Mouse (Mus musculus): ENCODE measurements around the gene Ndufa11. TPM values are rescaled to one million over a fixed set of nuclear protein-coding genes. Genes with fewer than 3 reads are reported as not detected.
A peak's percentile ranks its signal among the peaks of the same experiment; 100 is the strongest.

Gene Ndufa11
- polyA plus RNA-seq, 1 experiment from 2014 or later, result 323 TPM

DNA sequence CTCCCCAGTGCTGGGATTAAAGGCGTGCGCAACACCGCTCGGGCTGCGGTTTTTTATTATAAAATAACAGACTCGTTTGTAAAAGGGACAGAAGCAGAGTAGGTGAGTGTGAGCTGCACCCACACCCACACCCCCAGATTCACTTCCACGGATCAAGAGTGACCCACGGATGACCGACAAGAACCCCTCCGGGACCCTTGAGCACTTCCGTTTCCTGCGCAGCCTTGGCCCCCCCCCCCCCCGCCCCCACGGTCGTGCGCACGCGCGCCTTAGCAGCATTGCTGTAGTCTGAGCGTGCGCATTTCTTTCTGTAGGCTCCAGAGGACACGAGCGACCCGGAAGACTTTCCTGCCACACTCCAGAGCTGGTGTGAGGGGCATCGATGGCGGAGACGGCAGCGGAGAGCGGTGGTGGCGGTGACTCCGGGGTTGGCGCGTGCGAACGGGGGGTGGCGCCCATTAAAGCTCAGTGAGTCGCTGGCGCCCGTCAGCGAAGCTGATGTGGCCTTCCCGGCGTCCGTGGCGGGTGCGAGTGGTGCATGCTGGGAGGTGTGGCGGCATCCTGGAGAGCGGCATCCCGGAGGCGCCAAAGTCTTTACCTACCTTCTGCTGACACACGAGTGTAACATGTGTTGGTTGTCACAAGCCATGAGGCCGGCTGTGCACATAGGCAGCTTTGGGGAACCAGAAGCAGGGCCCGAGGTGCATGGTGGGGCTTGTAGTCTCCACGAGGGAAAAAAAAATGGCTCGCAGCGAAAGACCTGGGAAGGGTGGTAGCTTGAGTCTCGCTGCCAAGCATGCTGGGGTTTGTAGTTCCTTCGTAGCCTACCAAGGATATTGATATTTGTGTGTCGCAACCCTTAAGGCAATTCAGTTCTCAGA lies 47.1 kb downstream of the Ndufa11 start, which contains the start of gene Dus3l:
TSS of gene Dus3l (plus strand) at position 284 of the 881 bp plus-strand sequence.
- peak; percentile 79 for ATAC-seq (ENCODE audit: low FRiP score)
- no peaks in the 10 kb centered on the region for H3K9me3 ChIP-seq
- 2% methylated on average over 58 of the region's 58 CpGs for WGBS
- H3K27ac ChIP-seq, result peak within 1 kb of the TSS; percentile 96
- H3K4me3 ChIP-seq (replicated peaks), result peak within 1 kb of the TSS; percentile 76
- H3K4me1 ChIP-seq, result peaks cover 23% of the 10 kb centered on the region
- peak within 1 kb of the TSS; percentile 75 for H3K9ac ChIP-seq
- H3K27me3 ChIP-seq, result peaks cover 19% of the 10 kb centered on the region
- peaks cover 33% of the 10 kb centered on the region for H3K36me3 ChIP-seq (replicated peaks)
- peak within 1 kb of the TSS; percentile 77 for H3K4me2 ChIP-seq

DNA sequence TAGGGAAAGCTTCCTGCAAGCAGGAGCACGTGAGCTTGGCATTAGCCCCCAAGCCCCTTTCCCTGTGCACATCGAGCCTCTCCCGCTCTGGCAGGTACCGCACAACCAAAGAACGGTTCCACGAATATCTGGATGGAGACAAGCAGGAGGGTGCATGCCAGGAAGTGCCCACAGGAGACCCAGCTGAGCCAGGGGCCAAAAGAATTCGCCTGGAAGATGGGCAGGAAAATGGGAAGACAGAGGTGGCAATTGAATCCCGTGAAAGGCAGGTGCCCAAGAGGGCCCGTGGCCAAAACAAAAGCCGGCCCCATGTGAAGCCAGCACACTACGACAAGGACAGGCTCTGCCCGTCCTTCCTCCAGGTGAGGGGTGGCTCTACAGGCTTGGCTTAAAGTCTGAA lies 47.9 kb downstream of the Ndufa11 start:
- Histone ChIP-seq H3K27ac (peak overlapping the region; percentile 96), H3K36me3 (replicated peaks) (peaks cover 39% of the 10 kb centered on the region), H3K4me2 (peak overlapping the region; percentile 77), H3K4me1 (peaks cover 23% of the 10 kb centered on the region), H3K9me3 (no peaks in the 10 kb centered on the region), H3K9ac (peak overlapping the region; percentile 75), H3K27me3 (peaks cover 12% of the 10 kb centered on the region), H3K4me3 (replicated peaks) (peak overlapping the region; percentile 76)
- WGBS, result 50% methylated on average over 12 of the region's 12 CpGs
- ATAC-seq (ENCODE audit: low FRiP score), result peak; percentile 12; the same call in 1 of the 2 replicates

DNA sequence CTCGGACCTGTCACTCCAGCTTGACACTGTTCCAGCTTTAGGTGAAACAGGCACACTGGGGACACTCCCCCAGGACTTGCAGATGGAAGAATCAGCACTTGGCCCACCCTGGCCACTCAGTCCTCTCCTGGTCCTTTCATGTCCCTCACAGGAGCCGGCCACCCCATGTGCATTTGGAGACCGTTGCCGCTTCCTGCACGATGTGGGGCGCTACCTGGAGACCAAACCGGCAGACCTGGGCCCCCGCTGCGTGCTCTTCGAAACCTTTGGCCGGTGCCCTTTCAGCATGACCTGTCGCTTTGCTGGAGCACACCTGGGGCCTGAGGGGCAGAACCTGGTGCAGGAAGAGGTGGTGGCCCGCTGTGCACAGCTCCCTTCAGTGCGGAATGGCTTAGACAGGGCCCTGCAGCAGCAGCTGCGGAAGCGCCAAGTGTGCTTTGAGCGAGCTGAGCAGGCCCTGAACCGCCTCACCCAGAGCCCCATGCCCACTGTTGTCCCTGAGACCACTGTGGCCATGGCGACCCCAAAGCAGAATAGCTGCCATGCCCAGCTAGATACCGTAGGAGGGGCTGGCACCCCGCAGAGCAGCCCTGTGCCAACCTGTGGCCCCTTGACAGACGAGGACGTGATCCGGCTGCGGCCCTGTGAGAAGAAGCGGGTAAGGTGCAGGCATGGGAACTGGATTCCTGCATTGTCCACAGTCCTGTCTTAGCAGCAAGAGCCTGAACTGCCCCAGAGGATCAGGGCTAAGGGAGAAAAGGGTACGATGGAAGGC lies 49.3 kb downstream of the Ndufa11 start:
- no peak overlapping the region for H3K27ac ChIP-seq
- no peaks in the 10 kb centered on the region for H3K9me3 ChIP-seq
- H3K4me3 ChIP-seq (replicated peaks), result no peak overlapping the region
- peaks cover 18% of the 10 kb centered on the region for H3K4me1 ChIP-seq
- H3K4me2 ChIP-seq, result no peak overlapping the region
- H3K36me3 ChIP-seq (replicated peaks), result peaks cover 48% of the 10 kb centered on the region
- 95% methylated on average over 27 of the region's 27 CpGs for WGBS
- H3K27me3 ChIP-seq, result no peaks in the 10 kb centered on the region
- ATAC-seq (ENCODE audit: low FRiP score), result no peak
- no peak overlapping the region for H3K9ac ChIP-seq

DNA sequence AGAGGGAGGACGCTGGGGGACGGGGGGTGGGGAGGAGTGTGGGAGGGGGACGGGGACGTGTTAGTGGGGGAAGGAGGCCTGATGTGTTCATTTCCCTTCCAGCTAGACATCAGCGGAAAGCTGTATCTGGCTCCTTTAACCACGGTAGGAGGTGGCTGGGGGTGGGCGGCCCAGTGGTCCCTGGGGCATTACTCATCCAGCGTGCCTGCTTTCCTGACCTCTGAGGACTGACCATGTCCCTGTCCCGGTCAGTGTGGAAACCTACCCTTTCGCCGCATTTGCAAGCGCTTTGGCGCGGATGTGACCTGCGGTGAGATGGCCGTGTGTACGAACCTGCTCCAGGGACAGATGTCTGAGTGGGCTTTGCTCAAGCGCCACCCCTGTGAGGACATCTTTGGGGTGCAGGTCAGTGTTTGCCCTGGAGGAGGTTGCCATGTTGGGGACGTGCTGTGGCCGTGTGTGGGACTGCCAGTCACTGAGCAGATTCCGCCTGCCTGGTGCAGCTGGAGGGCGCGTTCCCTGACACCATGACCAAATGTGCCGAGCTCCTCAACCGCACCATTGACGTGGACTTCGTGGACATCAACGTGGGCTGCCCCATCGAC lies 50.1 kb downstream of the Ndufa11 start:
- no peak overlapping the region for H3K27ac ChIP-seq
- H3K36me3 ChIP-seq (replicated peaks), result peaks cover 48% of the 10 kb centered on the region
- WGBS, result 93% methylated on average over 29 of the region's 29 CpGs
- H3K9ac ChIP-seq, result no peak overlapping the region
- H3K4me1 ChIP-seq, result peaks cover 12% of the 10 kb centered on the region
- H3K27me3 ChIP-seq, result no peaks in the 10 kb centered on the region
- no peak overlapping the region for H3K4me2 ChIP-seq
- no peak overlapping the region for H3K4me3 ChIP-seq (replicated peaks)
- H3K9me3 ChIP-seq, result no peaks in the 10 kb centered on the region
- ATAC-seq (ENCODE audit: low FRiP score), result no peak

DNA sequence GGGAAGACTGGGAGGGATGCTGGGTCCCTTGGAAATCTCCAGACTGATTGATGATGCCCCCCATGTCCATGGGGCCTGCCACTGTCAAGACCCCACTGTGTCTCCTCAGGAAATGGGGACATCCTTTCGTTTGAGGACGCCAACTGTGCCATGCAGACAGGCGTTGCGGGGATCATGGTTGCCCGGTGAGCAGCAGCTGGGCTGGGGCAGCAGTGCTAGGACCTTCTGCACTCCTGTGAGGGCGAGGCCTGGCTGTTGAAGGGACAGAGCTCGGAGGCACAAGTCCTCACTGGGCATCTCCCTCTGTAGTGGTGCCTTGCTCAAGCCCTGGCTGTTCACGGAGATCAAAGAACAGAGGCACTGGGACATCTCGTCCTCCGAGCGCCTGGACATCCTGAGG lies 51.4 kb downstream of the Ndufa11 start:
- H3K27me3 ChIP-seq, result no peaks in the 10 kb centered on the region
- no peak for ATAC-seq (ENCODE audit: low FRiP score)
- no peaks in the 10 kb centered on the region for H3K9me3 ChIP-seq
- H3K27ac ChIP-seq, result no peak overlapping the region
- H3K4me1 ChIP-seq, result peaks cover 7% of the 10 kb centered on the region
- H3K36me3 ChIP-seq (replicated peaks), result peaks cover 48% of the 10 kb centered on the region
- H3K4me2 ChIP-seq, result no peak overlapping the region
- 94% methylated on average over 11 of the region's 11 CpGs for WGBS
- H3K9ac ChIP-seq, result no peak overlapping the region
- H3K4me3 ChIP-seq (replicated peaks), result no peak overlapping the region

DNA sequence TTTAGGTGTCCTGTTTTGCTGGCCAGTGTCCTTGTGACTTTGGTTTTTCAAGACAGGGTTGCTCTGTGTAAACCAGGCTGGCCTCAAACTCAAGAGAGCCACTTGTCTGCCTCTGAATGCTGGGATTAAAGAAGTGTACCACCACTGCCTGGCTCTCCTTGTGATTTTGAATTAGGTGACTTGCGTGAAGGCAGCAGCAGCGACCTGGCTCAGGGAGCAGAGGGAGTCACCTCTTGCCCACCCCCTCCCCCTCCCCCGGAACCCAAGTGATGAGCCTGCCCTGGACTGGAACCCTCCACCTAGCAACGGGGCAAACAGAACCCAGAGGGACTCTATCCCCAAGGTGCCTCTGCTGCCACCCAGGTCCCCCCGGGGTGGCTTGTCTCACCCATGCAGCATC lies 52.4 kb downstream of the Ndufa11 start, which contains the start of gene Prr22:
TSS of gene Prr22 (plus strand) at position 301 of the 400 bp plus-strand sequence.
- Histone ChIP-seq H3K4me3 (replicated peaks) (no peak within 1 kb of the TSS), H3K9me3 (no peaks in the 10 kb centered on the region), H3K27me3 (no peaks in the 10 kb centered on the region), H3K4me1 (peaks cover 7% of the 10 kb centered on the region), H3K36me3 (replicated peaks) (peaks cover 48% of the 10 kb centered on the region), H3K4me2 (no peak within 1 kb of the TSS), H3K27ac (no peak within 1 kb of the TSS), H3K9ac (no peak within 1 kb of the TSS)
- WGBS, result 94% methylated on average over 5 of the region's 5 CpGs
- no peak for ATAC-seq (ENCODE audit: low FRiP score)

Other genes starting within 250 kb of the Ndufa11 start
- 330 and 331 TPM in 2 replicates for gene Ptprs, start 241.3 kb upstream of the Ndufa11 start, polyA plus RNA-seq (2016; fragmentation: Nextera tagmentation; extraction: Ambion mirVana)
- not detected in 2 replicates for gene Znrf4, start 205.3 kb upstream of the Ndufa11 start, polyA plus RNA-seq (2016; fragmentation: Nextera tagmentation; extraction: Ambion mirVana)
- 0.87 and 1.4 TPM in 2 replicates for gene Gm20219, start 163.4 kb upstream of the Ndufa11 start, polyA plus RNA-seq (2016; fragmentation: Nextera tagmentation; extraction: Ambion mirVana)
- gene Safb2, start 133.2 kb upstream of the Ndufa11 start, polyA plus RNA-seq (2016; fragmentation: Nextera tagmentation; extraction: Ambion mirVana), result 100 and 104 TPM in 2 replicates
- 180 and 187 TPM in 2 replicates for gene Safb, start 132.9 kb upstream of the Ndufa11 start, polyA plus RNA-seq (2016; fragmentation: Nextera tagmentation; extraction: Ambion mirVana)
- 170 and 173 TPM in 2 replicates for gene 2410015M20Rik, start 108.0 kb upstream of the Ndufa11 start, polyA plus RNA-seq (2016; fragmentation: Nextera tagmentation; extraction: Ambion mirVana)
- gene Rpl36, start 104.4 kb upstream of the Ndufa11 start, polyA plus RNA-seq (2016; fragmentation: Nextera tagmentation; extraction: Ambion mirVana), result 1,181 and 1,289 TPM in 2 replicates
- 54.4 and 55.0 TPM in 2 replicates for gene Lonp1, start 90.9 kb upstream of the Ndufa11 start, polyA plus RNA-seq (2016; fragmentation: Nextera tagmentation; extraction: Ambion mirVana)
- 0.42 and 0.77 TPM in 2 replicates for gene Catsperd, start 89.6 kb upstream of the Ndufa11 start, polyA plus RNA-seq (2016; fragmentation: Nextera tagmentation; extraction: Ambion mirVana)
- 119 and 121 TPM in 2 replicates for gene Ranbp3, start 44.5 kb upstream of the Ndufa11 start, polyA plus RNA-seq (2016; fragmentation: Nextera tagmentation; extraction: Ambion mirVana)
- 15.3 and 15.9 TPM in 2 replicates for gene Vmac, start 255 bp downstream of the Ndufa11 start, polyA plus RNA-seq (2016; fragmentation: Nextera tagmentation; extraction: Ambion mirVana)
- 3.2 and 5.9 TPM in 2 replicates for gene Nrtn, start 39.8 kb downstream of the Ndufa11 start, polyA plus RNA-seq (2016; fragmentation: Nextera tagmentation; extraction: Ambion mirVana)
- gene Dus3l, start 47.0 kb downstream of the Ndufa11 start, polyA plus RNA-seq (2016; fragmentation: Nextera tagmentation; extraction: Ambion mirVana), result 46.6 and 49.4 TPM in 2 replicates
- 1.2 and 1.3 TPM in 2 replicates for gene Prr22, start 52.5 kb downstream of the Ndufa11 start, polyA plus RNA-seq (2016; fragmentation: Nextera tagmentation; extraction: Ambion mirVana)
- gene Rfx2, start 113.2 kb downstream of the Ndufa11 start, polyA plus RNA-seq (2016; fragmentation: Nextera tagmentation; extraction: Ambion mirVana), result 7.2 and 7.8 TPM in 2 replicates
- gene Acsbg2, start 156.7 kb downstream of the Ndufa11 start, polyA plus RNA-seq (2016; fragmentation: Nextera tagmentation; extraction: Ambion mirVana), result not detected in 2 replicates
- 0.50 and 0.59 TPM in 2 replicates for gene 1700061G19Rik, start 157.7 kb downstream of the Ndufa11 start, polyA plus RNA-seq (2016; fragmentation: Nextera tagmentation; extraction: Ambion mirVana)
- gene Mllt1, start 217.6 kb downstream of the Ndufa11 start, polyA plus RNA-seq (2016; fragmentation: Nextera tagmentation; extraction: Ambion mirVana), result 87.6 and 97.8 TPM in 2 replicates

Data from forebrain, embryonic 12.5 days (tissue).